10 mouse cellular contexts compared by ENCODE assay signal in genomic region chr8:105397747-105398146, GRCm38 (mm10). TPM values are rescaled to one million over a fixed set of nuclear protein-coding genes. Genes with fewer than 3 reads are reported as not detected.
DNase-seq lines count a peak whose midpoint lies in the region; ATAC-seq and TF ChIP-seq lines count a peak whose summit lies in the region.
"Had no signal": no experiment of that assay in that cellular context is flagged by ENCODE, and none has a peak within 500 bp of the region (broad histone marks: within the 10 kb centered on the region; RNA-seq: fewer than 3 reads in every experiment).

No protein-coding gene starts in this region.

- no peak for TF ChIP-seq POLR2A in cerebellum, adult 2 months (IDR thresholded peaks at IDR 0.05; ENCODE audit: borderline replicate concordance, insufficient read depth, low read length)

- H3K4me1 ChIP-seq in forebrain, postnatal 0 days (ENCODE audit: insufficient read depth) = no peaks in the 10 kb centered on the region
- H3K4me1 ChIP-seq in forebrain, embryonic 16.5 days (replicated peaks; ENCODE audit: control insufficient read depth, insufficient read depth, low read length) = no peaks in the 10 kb centered on the region
- H3K4me1 ChIP-seq in cerebellum, adult 2 months (ENCODE audit: control insufficient read depth, insufficient read depth, low read length) = peaks cover 3% of the 10 kb centered on the region; the same call in 1 of the 2 replicates
- H3K4me1 ChIP-seq: limb, embryonic 12.5 days had no signal

- H3K27ac ChIP-seq in forebrain, postnatal 0 days (ENCODE audit: low read depth, low read length) = no peak overlapping the region
- no peak overlapping the region for H3K27ac ChIP-seq in forebrain, embryonic 16.5 days (ENCODE audit: low read length)
- no peak overlapping the region for H3K27ac ChIP-seq in cerebellum, adult 2 months (ENCODE audit: insufficient read depth, low read length)
- H3K27ac ChIP-seq: limb, embryonic 12.5 days had no signal

- H3K9me3 ChIP-seq in forebrain, postnatal 0 days (ENCODE audit: low read length) = no peaks in the 10 kb centered on the region
- no peaks in the 10 kb centered on the region for H3K9me3 ChIP-seq in forebrain, embryonic 16.5 days (ENCODE audit: control insufficient read depth, low read length)

- TF ChIP-seq CTCF in forebrain, postnatal 0 days (IDR thresholded peaks at IDR 0.05; ENCODE audit: low read depth) = peak; percentile 73
- peak; percentile 62; the same call in 1 of the 2 replicates for TF ChIP-seq CTCF in cerebellum, adult 2 months (IDR thresholded peaks at IDR 0.05; ENCODE audit: borderline replicate concordance, insufficient read depth, low read depth, low read length)

- WGBS in forebrain, postnatal 0 days = 48% methylated on average over 3 of the region's 3 CpGs
- 37% methylated on average over 3 of the region's 3 CpGs for WGBS in forebrain, embryonic 16.5 days
- WGBS in cerebellum, adult 2 months = 38% methylated on average over 3 of the region's 3 CpGs

- H3K4me2 ChIP-seq in forebrain, postnatal 0 days (ENCODE audit: low read depth) = no peak overlapping the region
- no peak overlapping the region for H3K4me2 ChIP-seq in forebrain, embryonic 16.5 days (ENCODE audit: low read length)
- H3K4me2 ChIP-seq: limb, embryonic 12.5 days had no signal

- no peak overlapping the region for H3K9ac ChIP-seq in forebrain, postnatal 0 days
- no peak overlapping the region for H3K9ac ChIP-seq in forebrain, embryonic 16.5 days (replicated peaks; ENCODE audit: low read depth, low read length)
- H3K9ac ChIP-seq: limb, embryonic 12.5 days had no signal

- no peaks in the 10 kb centered on the region for H3K36me3 ChIP-seq in forebrain, postnatal 0 days (ENCODE audit: insufficient read depth)
- H3K36me3 ChIP-seq in forebrain, embryonic 16.5 days (ENCODE audit: control insufficient read depth, insufficient read depth) = no peaks in the 10 kb centered on the region
- H3K36me3 ChIP-seq: limb, embryonic 12.5 days had no signal

- peak; percentile 52 for DNase-seq in forebrain, postnatal 0 days
- DNase-seq in right cerebral cortex, adult 18-20 months = peak; percentile 47
- DNase-seq in right cerebral cortex, postnatal 4 days = no peak
- DNase-seq in cerebellum, adult 2 months = peak; percentile 49 to 62
- peak; percentile 59 to 67 for DNase-seq in kidney, adult 8-10 months
- no peak for DNase-seq in ovary, adult 18-20 months (ENCODE audit: low spot score)

- H3K4me3 ChIP-seq in forebrain, postnatal 0 days (ENCODE audit: low read depth, low read length) = no peak overlapping the region
- no peak overlapping the region for H3K4me3 ChIP-seq in forebrain, embryonic 16.5 days (replicated peaks; ENCODE audit: low read length)
- no peak overlapping the region for H3K4me3 ChIP-seq in cerebellum, adult 2 months (replicated peaks; ENCODE audit: insufficient read depth, low read depth, low read length)
- H3K4me3 ChIP-seq: limb, embryonic 12.5 days had no signal

- no peaks in the 10 kb centered on the region for H3K27me3 ChIP-seq in forebrain, postnatal 0 days (ENCODE audit: insufficient read depth, low read length)
- H3K27me3 ChIP-seq in forebrain, embryonic 16.5 days (replicated peaks; ENCODE audit: control insufficient read depth, insufficient read depth, low read length) = no peaks in the 10 kb centered on the region
- H3K27me3 ChIP-seq in cerebellum, adult 2 months (ENCODE audit: control insufficient read depth, insufficient read depth, low read length) = no peaks in the 10 kb centered on the region
- H3K27me3 ChIP-seq: limb, embryonic 12.5 days had no signal

- ATAC-seq in forebrain, postnatal 0 days = no peak
- ATAC-seq in forebrain, embryonic 16.5 days = no peak
- 0 out of 2 replicates have a peak, but pooled peaks have one; percentile 46 for ATAC-seq in monocyte, adult 5-6 weeks (replicated peaks; ENCODE audit: insufficient number of reproducible peaks, low FRiP score, low TSS enrichment, poor library complexity, severe bottlenecking)

RNA-seq across cellular contexts. Expression of gene Kctd19, which starts 15.6 kb away (rescaled TPM):
- total RNA-seq in forebrain, postnatal 0 days (2014; rRNA removed) = 0.10 and 0.15 TPM in 2 replicates
- 0.16 and 0.19 TPM in 2 replicates for polyA plus RNA-seq in forebrain, postnatal 0 days (2015; fragmentation: Nextera tagmentation; extraction: Ambion mirVana)
- polyA plus RNA-seq in forebrain, embryonic 16.5 days (2015; fragmentation: Nextera tagmentation; extraction: Ambion mirVana) = not detected in 2 replicates
- polyA plus RNA-seq in cerebellum, adult 2 months (2012; rRNA removed) = 0.05 TPM in 1 of 2 replicates, not detected in the other
- 0.32 TPM in 1 of 3 replicates, not detected in the others for total RNA-seq in monocyte, adult 5-6 weeks (2017)
- polyA plus RNA-seq: limb, embryonic 12.5 days; stomach, embryonic 16.5 days had no signal

RNA-seq across cellular contexts. Expression of gene Lrrc36, which starts 15.6 kb away (rescaled TPM):
- 1.7 and 1.8 TPM in 2 replicates for total RNA-seq in forebrain, postnatal 0 days (2014; rRNA removed)
- 0.40 and 1.1 TPM in 2 replicates for polyA plus RNA-seq in forebrain, postnatal 0 days (2015; fragmentation: Nextera tagmentation; extraction: Ambion mirVana)
- 0.37 and 0.80 TPM in 2 replicates for polyA plus RNA-seq in forebrain, embryonic 16.5 days (2015; fragmentation: Nextera tagmentation; extraction: Ambion mirVana)
- 0.65 and 1.2 TPM in 2 replicates for polyA plus RNA-seq in cerebellum, adult 2 months (2012; rRNA removed)
- not detected in 3 replicates for total RNA-seq in monocyte, adult 5-6 weeks (2017)

RNA-seq across cellular contexts. Expression of gene Plekhg4, which starts 24.7 kb away (rescaled TPM):
- total RNA-seq in forebrain, postnatal 0 days (2014; rRNA removed) = 4.2 and 4.5 TPM in 2 replicates
- polyA plus RNA-seq in forebrain, postnatal 0 days (2015; fragmentation: Nextera tagmentation; extraction: Ambion mirVana) = 0.70 and 0.77 TPM in 2 replicates
- polyA plus RNA-seq in forebrain, embryonic 16.5 days (2015; fragmentation: Nextera tagmentation; extraction: Ambion mirVana) = 1.3 and 1.9 TPM in 2 replicates
- 11.0 and 13.5 TPM in 2 replicates for polyA plus RNA-seq in cerebellum, adult 2 months (2012; rRNA removed)
- total RNA-seq in monocyte, adult 5-6 weeks (2017) = 0.49 TPM in 1 of 3 replicates, not detected in the others

RNA-seq across cellular contexts. Expression of gene Slc9a5, which starts 49.1 kb away (rescaled TPM):
- total RNA-seq in forebrain, postnatal 0 days (2014; rRNA removed) = 17.5 and 17.8 TPM in 2 replicates
- 5.6 and 7.2 TPM in 2 replicates for polyA plus RNA-seq in forebrain, postnatal 0 days (2015; fragmentation: Nextera tagmentation; extraction: Ambion mirVana)
- 6.3 and 10.3 TPM in 2 replicates for polyA plus RNA-seq in forebrain, embryonic 16.5 days (2015; fragmentation: Nextera tagmentation; extraction: Ambion mirVana)
- polyA plus RNA-seq in cerebellum, adult 2 months (2012; rRNA removed) = 51.7 and 62.0 TPM in 2 replicates
- total RNA-seq in monocyte, adult 5-6 weeks (2017) = 0.10 TPM in 1 of 3 replicates, not detected in the others

RNA-seq across cellular contexts. Expression of gene Fhod1, which starts 50.0 kb away (rescaled TPM):
- total RNA-seq in forebrain, postnatal 0 days (2014; rRNA removed) = 1.4 and 2.1 TPM in 2 replicates
- polyA plus RNA-seq in forebrain, postnatal 0 days (2015; fragmentation: Nextera tagmentation; extraction: Ambion mirVana) = 0.15 and 0.30 TPM in 2 replicates
- polyA plus RNA-seq in forebrain, embryonic 16.5 days (2015; fragmentation: Nextera tagmentation; extraction: Ambion mirVana) = 0.43 and 1.2 TPM in 2 replicates
- 4.0 and 4.2 TPM in 2 replicates for polyA plus RNA-seq in cerebellum, adult 2 months (2012; rRNA removed)
- total RNA-seq in monocyte, adult 5-6 weeks (2017) = 6.5 to 14.7 TPM (median 8.4 TPM) in 3 replicates

Comparison
In these comparisons a context has a peak if more than half of its experiments do, and no peak if none do; other contexts are left out.
1. DNase-seq: peak in forebrain, postnatal 0 days (single experiment), right cerebral cortex, adult 18-20 months (single experiment), cerebellum, adult 2 months (2 of 2) and kidney, adult 8-10 months (2 of 2); none in right cerebral cortex, postnatal 4 days (single experiment) and ovary, adult 18-20 months (single experiment).